Mouse (Mus musculus): ENCODE data around the gene Gm45337. TPM values are rescaled to one million over a fixed set of nuclear protein-coding genes. Genes with fewer than 3 reads are reported as not detected.
"Not testable (repeated sequence)": the region's sequence is repeated elsewhere in the genome, so short reads cannot be mapped to it uniquely, and the experiment has no call there.

Gm45337 gene
- polyA plus RNA-seq, 1 experiment from 2014 or later: not detected

DNA sequence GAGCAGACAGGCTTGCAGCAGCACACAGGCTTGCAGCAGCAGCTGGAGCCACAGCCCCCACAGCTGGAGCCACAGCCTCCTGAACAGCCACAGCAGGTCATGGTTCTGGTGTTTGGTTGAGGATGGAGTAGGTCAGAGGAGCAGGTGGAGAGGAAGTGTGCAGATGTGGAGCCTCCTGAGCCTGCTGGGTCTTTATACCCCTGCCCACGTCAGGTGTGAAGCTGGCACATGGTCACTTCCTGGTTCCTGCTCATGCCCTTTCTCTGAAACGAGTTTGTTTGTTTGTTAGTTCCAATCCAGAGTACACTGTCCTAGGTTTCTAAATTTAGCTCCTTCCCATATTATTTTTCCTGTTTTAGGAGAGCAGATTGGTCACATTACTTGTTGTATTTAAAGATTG, 12.6 kb upstream of the Gm45337 start, which contains the start of gene Gm29735:
Gene Gm29735, minus strand, starts transcription at position 101 of the 400 bp plus-strand sequence.
- H3K4me3 ChIP-seq (ENCODE audit: low read depth, low read length); H3K27me3 ChIP-seq (ENCODE audit: control insufficient read depth, insufficient read depth, low read length); H3K36me3 ChIP-seq (ENCODE audit: control insufficient read depth, insufficient read depth, low read length); H3K9ac ChIP-seq (ENCODE audit: low read length); H3K27ac ChIP-seq (ENCODE audit: low read depth, low read length); H3K9me3 ChIP-seq (ENCODE audit: control insufficient read depth, low read length); ATAC-seq (replicated peaks; ENCODE audit: low FRiP score); H3K4me2 ChIP-seq (ENCODE audit: low read depth, low read length, severe bottlenecking); H3K4me1 ChIP-seq (replicated peaks; ENCODE audit: control insufficient read depth, insufficient read depth, low read length); DNase-seq (ENCODE audit: low spot score): not testable (repeated sequence)
- 53% methylated on average over 2 of the region's 2 CpGs for WGBS

DNA sequence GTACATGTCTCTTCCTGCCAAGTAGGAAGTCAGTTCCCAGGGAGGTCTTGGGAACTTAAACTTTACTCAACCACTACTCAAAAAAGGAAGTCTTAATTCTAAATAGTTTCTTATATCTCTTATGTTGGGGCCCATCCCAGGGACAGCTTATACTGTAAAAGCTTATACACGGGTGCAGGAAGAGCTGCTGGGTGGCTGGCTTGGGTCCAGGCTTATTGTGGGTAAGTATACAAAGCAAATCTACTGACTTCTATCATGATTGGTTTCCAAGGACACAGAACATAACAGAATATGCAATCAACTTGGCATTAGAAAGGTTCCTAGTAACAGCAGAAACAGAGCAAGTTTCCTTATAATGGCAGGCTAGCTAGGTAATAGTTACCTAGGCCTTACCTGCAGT, 10.9 kb upstream of the Gm45337 start:
- Histone ChIP-seq H3K36me3 (ENCODE audit: control insufficient read depth, insufficient read depth, low read length) (no peaks in the 10 kb centered on the region), H3K4me2 (ENCODE audit: low read depth, low read length, severe bottlenecking) (no peak overlapping the region), H3K9me3 (ENCODE audit: control insufficient read depth, low read length) (no peaks in the 10 kb centered on the region), H3K27ac (ENCODE audit: low read depth, low read length) (no peak overlapping the region), H3K27me3 (ENCODE audit: control insufficient read depth, insufficient read depth, low read length) (no peaks in the 10 kb centered on the region), H3K4me1 (replicated peaks; ENCODE audit: control insufficient read depth, insufficient read depth, low read length) (no peaks in the 10 kb centered on the region), H3K9ac (ENCODE audit: low read length) (no peak overlapping the region), H3K4me3 (ENCODE audit: low read depth, low read length) (no peak overlapping the region)
- ATAC-seq (replicated peaks; ENCODE audit: low FRiP score) (no peak), DNase-seq (ENCODE audit: low spot score) (no peak)
- WGBS: 77% methylated on average over 1 of the region's 1 CpGs

DNA sequence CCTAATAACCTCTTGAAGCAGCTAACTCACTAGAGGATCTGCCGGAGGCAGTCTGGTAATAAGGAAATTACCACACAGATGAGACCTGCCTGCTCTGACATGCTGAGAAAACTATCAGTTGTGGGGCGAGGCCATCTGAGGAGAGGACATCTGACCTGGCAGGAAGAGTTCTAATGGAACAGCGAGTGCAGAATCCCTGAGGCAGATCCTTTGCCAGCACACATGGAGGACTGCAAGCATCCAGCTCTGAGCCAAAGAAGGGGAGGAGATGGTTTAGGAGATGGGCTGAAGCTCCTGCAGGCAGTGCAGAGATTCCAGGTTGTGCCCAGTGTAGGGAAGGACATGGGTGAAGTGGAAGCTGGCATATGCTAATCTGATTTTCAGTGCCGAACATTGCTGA, 7.8 kb upstream of the Gm45337 start:
- 85% methylated on average over 4 of the region's 4 CpGs for WGBS
- no peak for DNase-seq (ENCODE audit: low spot score)

DNA sequence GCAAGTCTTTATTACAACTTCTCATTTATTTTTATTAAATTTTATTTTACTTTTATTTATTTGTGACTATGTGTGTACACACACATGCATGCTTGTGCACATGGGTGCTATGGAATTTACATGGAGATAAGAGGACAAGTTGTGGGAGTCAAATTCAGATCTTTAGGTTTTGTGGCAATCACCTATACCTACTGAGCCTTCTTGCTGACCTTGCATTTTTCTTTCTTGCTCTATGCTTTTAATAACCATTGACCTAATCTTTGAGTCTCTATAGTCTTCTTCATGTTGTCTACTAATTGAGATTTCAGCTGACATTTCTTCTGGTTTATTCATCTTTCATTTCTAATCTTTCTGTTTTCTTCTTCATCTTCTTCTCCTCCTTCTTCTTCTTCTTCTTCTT, 4.2 kb upstream of the Gm45337 start:
- H3K9ac ChIP-seq (ENCODE audit: low read length): no peak overlapping the region
- no peaks in the 10 kb centered on the region for H3K9me3 ChIP-seq (ENCODE audit: control insufficient read depth, low read length)
- no peak for DNase-seq (ENCODE audit: low spot score)
- H3K27ac ChIP-seq (ENCODE audit: low read depth, low read length): no peak overlapping the region
- no peak overlapping the region for H3K4me3 ChIP-seq (ENCODE audit: low read depth, low read length)
- no peaks in the 10 kb centered on the region for H3K4me1 ChIP-seq (replicated peaks; ENCODE audit: control insufficient read depth, insufficient read depth, low read length)
- no peak overlapping the region for H3K4me2 ChIP-seq (ENCODE audit: low read depth, low read length, severe bottlenecking)
- ATAC-seq (replicated peaks; ENCODE audit: low FRiP score): no peak
- H3K36me3 ChIP-seq (ENCODE audit: control insufficient read depth, insufficient read depth, low read length): no peaks in the 10 kb centered on the region
- H3K27me3 ChIP-seq (ENCODE audit: control insufficient read depth, insufficient read depth, low read length): no peaks in the 10 kb centered on the region

More for the DNA sequence above, 7.8 kb upstream of the Gm45337 start:
- H3K9ac ChIP-seq (ENCODE audit: low read length): no peak overlapping the region
- H3K4me3 ChIP-seq (ENCODE audit: low read depth, low read length): no peak overlapping the region
- no peaks in the 10 kb centered on the region for H3K27me3 ChIP-seq (ENCODE audit: control insufficient read depth, insufficient read depth, low read length)
- no peak for ATAC-seq (replicated peaks; ENCODE audit: low FRiP score)
- no peak overlapping the region for H3K27ac ChIP-seq (ENCODE audit: low read depth, low read length)
- H3K4me1 ChIP-seq (replicated peaks; ENCODE audit: control insufficient read depth, insufficient read depth, low read length): no peaks in the 10 kb centered on the region
- no peaks in the 10 kb centered on the region for H3K36me3 ChIP-seq (ENCODE audit: control insufficient read depth, insufficient read depth, low read length)
- H3K9me3 ChIP-seq (ENCODE audit: control insufficient read depth, low read length): no peaks in the 10 kb centered on the region
- H3K4me2 ChIP-seq (ENCODE audit: low read depth, low read length, severe bottlenecking): no peak overlapping the region

DNA sequence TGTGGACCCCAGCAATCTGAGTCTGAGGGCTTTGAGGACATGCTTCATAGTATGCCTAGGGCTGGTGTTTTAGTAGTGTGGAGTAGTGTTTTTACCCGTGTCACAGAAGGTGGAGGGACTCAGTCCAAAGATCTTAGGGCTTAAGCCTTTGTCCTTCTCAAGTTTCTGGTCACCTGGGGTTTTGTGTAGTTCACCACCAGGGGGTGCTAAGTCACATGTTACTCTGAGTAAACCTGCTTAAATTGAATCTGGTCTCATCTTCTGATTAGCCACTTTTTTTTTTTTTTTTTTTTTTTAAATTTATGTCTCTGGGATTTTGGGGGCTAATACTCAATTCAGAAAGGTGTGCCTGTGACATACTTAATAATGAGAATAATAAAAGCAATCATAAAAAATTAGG, 1.6 kb upstream of the Gm45337 start:
- ATAC-seq (replicated peaks; ENCODE audit: low FRiP score) (no peak), DNase-seq (ENCODE audit: low spot score) (peak; percentile 65)
- 11% methylated on average over 1 of the region's 1 CpGs for WGBS
- Histone ChIP-seq H3K4me1 (replicated peaks; ENCODE audit: control insufficient read depth, insufficient read depth, low read length) (no peaks in the 10 kb centered on the region), H3K9me3 (ENCODE audit: control insufficient read depth, low read length) (no peaks in the 10 kb centered on the region), H3K9ac (ENCODE audit: low read length) (no peak overlapping the region), H3K4me3 (ENCODE audit: low read depth, low read length) (no peak overlapping the region), H3K27me3 (ENCODE audit: control insufficient read depth, insufficient read depth, low read length) (no peaks in the 10 kb centered on the region), H3K36me3 (ENCODE audit: control insufficient read depth, insufficient read depth, low read length) (no peaks in the 10 kb centered on the region), H3K27ac (ENCODE audit: low read depth, low read length) (no peak overlapping the region), H3K4me2 (ENCODE audit: low read depth, low read length, severe bottlenecking) (no peak overlapping the region)

DNA sequence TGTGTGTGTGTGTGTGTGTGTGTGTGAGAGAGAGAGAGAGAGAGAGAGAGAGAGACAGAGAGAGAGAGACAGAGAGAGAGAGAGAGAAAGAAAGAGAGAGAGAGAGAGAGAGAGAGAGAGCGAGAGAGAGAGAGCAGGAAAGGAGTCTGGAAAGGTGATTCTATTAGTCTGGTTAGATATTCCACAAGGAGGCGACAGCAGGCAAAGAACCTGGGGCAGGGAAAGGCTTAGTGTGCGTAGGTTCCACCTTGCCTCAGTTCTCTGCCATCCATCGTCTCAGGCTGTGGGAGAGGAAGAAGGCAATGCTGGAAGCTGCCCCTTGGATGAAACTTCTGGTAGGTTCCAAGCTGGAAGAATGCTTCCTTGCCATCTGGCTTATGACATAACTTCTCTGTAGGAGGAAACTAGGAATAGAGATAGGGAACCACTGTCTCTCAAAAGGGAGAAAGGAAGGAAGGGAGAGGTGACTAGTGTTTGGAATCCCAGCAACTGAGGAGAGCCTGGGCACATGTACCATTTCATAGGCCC, 1.1 kb upstream of the Gm45337 start:
- H3K36me3 ChIP-seq (ENCODE audit: control insufficient read depth, insufficient read depth, low read length): no peaks in the 10 kb centered on the region
- WGBS: 49% methylated on average over 4 of the region's 4 CpGs
- no peaks in the 10 kb centered on the region for H3K9me3 ChIP-seq (ENCODE audit: control insufficient read depth, low read length)
- no peaks in the 10 kb centered on the region for H3K4me1 ChIP-seq (replicated peaks; ENCODE audit: control insufficient read depth, insufficient read depth, low read length)
- no peaks in the 10 kb centered on the region for H3K27me3 ChIP-seq (ENCODE audit: control insufficient read depth, insufficient read depth, low read length)
- H3K9ac ChIP-seq (ENCODE audit: low read length): no peak overlapping the region
- H3K4me3 ChIP-seq (ENCODE audit: low read depth, low read length): no peak overlapping the region
- no peak for ATAC-seq (replicated peaks; ENCODE audit: low FRiP score)
- H3K4me2 ChIP-seq (ENCODE audit: low read depth, low read length, severe bottlenecking): no peak overlapping the region
- DNase-seq (ENCODE audit: low spot score): no peak
- no peak overlapping the region for H3K27ac ChIP-seq (ENCODE audit: low read depth, low read length)

DNA sequence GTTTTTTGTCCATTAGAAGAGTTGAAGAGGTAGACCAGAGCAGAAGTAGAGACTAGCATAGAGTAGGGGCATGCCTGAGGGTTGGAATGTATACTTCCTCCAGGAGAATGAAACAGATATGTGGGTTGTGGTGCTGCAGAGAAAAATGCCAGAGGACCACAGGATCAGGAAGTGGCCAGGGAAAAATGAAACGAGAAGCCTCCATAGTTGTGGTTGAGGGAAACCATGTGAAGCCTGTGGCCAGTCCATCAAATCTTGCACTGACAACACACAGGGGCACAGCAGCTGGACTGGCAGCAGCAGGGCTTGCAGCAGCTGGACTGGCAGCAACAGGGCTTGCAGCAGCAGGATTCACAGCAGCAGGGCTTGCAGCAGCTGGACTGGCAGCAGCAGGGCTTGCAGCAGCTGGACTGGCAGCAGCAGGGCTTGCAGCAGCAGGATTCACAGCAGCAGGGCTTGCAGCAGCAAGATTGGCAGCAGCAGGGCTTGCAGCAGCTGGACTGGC, 849 bp downstream of the Gm45337 start:
- not testable (repeated sequence) for H3K4me1 ChIP-seq (replicated peaks; ENCODE audit: control insufficient read depth, insufficient read depth, low read length); H3K9ac ChIP-seq (ENCODE audit: low read length); H3K9me3 ChIP-seq (ENCODE audit: control insufficient read depth, low read length); H3K27me3 ChIP-seq (ENCODE audit: control insufficient read depth, insufficient read depth, low read length); ATAC-seq (replicated peaks; ENCODE audit: low FRiP score); H3K36me3 ChIP-seq (ENCODE audit: control insufficient read depth, insufficient read depth, low read length); H3K27ac ChIP-seq (ENCODE audit: low read depth, low read length); DNase-seq (ENCODE audit: low spot score); H3K4me3 ChIP-seq (ENCODE audit: low read depth, low read length); H3K4me2 ChIP-seq (ENCODE audit: low read depth, low read length, severe bottlenecking)
- WGBS: 62% methylated on average over 1 of the region's 1 CpGs

DNA sequence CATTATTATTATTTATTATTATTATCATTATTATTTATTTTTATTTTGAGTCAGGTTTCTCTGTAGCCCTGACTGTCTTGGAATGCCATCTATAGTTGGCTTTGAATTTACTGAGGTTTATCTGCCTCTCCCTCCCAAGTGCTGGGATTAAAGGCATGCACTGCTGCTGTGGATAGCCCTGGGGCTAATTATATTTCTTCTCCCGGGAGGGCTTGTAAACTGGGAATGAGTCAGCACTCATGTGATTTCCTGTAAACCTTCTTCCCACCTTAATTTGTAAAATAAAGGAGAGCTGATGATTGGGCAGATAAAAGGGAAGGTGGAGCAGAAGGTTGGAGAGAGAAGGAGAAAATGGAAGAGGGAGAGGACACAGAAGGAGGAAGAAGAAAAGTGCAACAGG, 3.7 kb downstream of the Gm45337 start:
- Histone ChIP-seq H3K36me3 (ENCODE audit: control insufficient read depth, insufficient read depth, low read length) (no peaks in the 10 kb centered on the region), H3K27me3 (ENCODE audit: control insufficient read depth, insufficient read depth, low read length) (no peaks in the 10 kb centered on the region), H3K9ac (ENCODE audit: low read length) (no peak overlapping the region), H3K4me3 (ENCODE audit: low read depth, low read length) (no peak overlapping the region), H3K9me3 (ENCODE audit: control insufficient read depth, low read length) (no peaks in the 10 kb centered on the region), H3K4me1 (replicated peaks; ENCODE audit: control insufficient read depth, insufficient read depth, low read length) (no peaks in the 10 kb centered on the region), H3K4me2 (ENCODE audit: low read depth, low read length, severe bottlenecking) (no peak overlapping the region), H3K27ac (ENCODE audit: low read depth, low read length) (no peak overlapping the region)
- ATAC-seq (replicated peaks; ENCODE audit: low FRiP score) (no peak), DNase-seq (ENCODE audit: low spot score) (no peak)
- WGBS: 47% methylated on average over 1 of the region's 1 CpGs

DNA sequence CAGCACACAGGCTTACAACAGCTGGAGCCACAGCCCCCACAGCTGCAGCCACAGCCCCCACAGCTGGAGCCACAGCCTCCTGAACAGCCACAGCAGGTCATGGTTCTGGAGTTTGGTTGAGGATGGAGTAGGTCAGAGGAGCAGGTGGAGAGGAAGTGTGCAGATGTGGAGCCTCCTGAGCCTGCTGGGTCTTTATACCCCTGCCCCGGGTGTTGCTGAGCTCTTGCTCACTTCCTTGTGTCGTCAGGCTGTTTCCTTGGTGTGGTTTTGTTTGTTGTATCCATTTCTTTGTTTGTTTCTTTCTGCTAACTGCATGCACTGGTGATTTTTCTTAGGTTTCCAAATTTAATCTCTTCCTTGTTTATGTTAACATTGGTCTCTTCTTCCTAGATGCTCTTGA, 8.5 kb downstream of the Gm45337 start, which contains the start of gene Gm39115:
Gene Gm39115, minus strand, starts transcription at position 101 of the 400 bp plus-strand sequence.
- not testable (repeated sequence) for H3K4me2 ChIP-seq (ENCODE audit: low read depth, low read length, severe bottlenecking); ATAC-seq (replicated peaks; ENCODE audit: low FRiP score); H3K4me3 ChIP-seq (ENCODE audit: low read depth, low read length); DNase-seq (ENCODE audit: low spot score); H3K4me1 ChIP-seq (replicated peaks; ENCODE audit: control insufficient read depth, insufficient read depth, low read length); H3K9ac ChIP-seq (ENCODE audit: low read length); H3K27me3 ChIP-seq (ENCODE audit: control insufficient read depth, insufficient read depth, low read length); H3K9me3 ChIP-seq (ENCODE audit: control insufficient read depth, low read length); H3K27ac ChIP-seq (ENCODE audit: low read depth, low read length); H3K36me3 ChIP-seq (ENCODE audit: control insufficient read depth, insufficient read depth, low read length)
- WGBS: 48% methylated on average over 2 of the region's 2 CpGs
